Mouse (Mus musculus): ENCODE results near the gene Cnot8. TPM values are rescaled to one million over a fixed set of nuclear protein-coding genes. Genes with fewer than 3 reads are reported as not detected.

Gene Cnot8
- polyA plus RNA-seq, 1 experiment from 2014 or later: 70.7 TPM

GRCm38 (mm10) chr11:58102146-58102545, 1.8 kb upstream of the Cnot8 start:
- no peak for ATAC-seq
- Histone ChIP-seq H3K36me3 (ENCODE audit: control insufficient read depth, insufficient read depth, low read length) (no peaks in the 10 kb centered on the region), H3K27ac (ENCODE audit: low read length) (no peak overlapping the region), H3K9ac (ENCODE audit: low read depth, low read length) (no peak overlapping the region), H3K4me2 (ENCODE audit: low read depth, low read length) (no peak overlapping the region), H3K9me3 (ENCODE audit: control insufficient read depth, low read length) (no peaks in the 10 kb centered on the region), H3K4me1 (ENCODE audit: control insufficient read depth, insufficient read depth, low read length) (peaks cover 15% of the 10 kb centered on the region), H3K4me3 (ENCODE audit: low read length) (no peak overlapping the region), H3K27me3 (replicated peaks; ENCODE audit: control insufficient read depth, insufficient read depth, low read length) (no peaks in the 10 kb centered on the region)
- WGBS: 68% methylated on average over 3 of the region's 3 CpGs

DNA sequence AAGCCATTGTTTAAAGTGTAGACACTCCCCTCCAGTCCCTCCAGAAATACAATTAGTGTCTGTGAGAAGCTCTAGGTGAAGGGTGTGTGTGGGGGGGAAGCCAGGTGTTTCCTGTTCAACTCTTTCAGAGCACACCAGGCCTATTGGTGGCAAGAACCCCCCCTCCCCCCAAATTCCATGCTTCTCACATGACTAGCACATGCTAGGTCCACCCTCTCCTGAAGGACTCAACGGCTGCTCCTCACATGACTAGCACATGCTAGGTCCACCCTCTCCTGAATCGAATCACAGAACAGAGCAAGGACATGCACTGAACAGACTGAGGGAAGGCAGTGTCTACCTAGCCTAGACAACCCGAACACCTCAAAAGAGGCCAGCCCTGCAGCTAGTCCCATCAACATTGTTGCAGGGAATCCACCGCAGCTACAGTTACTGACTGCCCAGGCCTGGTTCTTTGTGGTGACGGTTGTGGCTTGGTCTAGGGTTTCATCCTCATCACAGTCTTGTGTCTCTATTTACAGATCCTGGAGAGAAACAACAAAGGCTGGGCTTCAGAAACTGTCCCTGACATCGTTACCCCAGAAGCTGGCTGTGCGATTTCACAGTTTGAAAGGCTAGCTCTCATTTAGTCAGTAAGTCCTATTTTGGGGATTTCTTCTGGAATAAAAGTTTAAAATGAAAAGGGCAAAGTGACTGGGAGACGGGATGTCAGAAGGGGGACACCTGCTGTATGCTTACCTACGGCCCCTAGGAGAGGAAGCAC, 1.2 kb upstream of the Cnot8 start:
- H3K27ac ChIP-seq (ENCODE audit: low read length): no peak overlapping the region
- H3K27me3 ChIP-seq (replicated peaks; ENCODE audit: control insufficient read depth, insufficient read depth, low read length): no peaks in the 10 kb centered on the region
- H3K4me3 ChIP-seq (ENCODE audit: low read length): peak overlapping the region; percentile 97; the same call in 1 of the 2 replicates
- 85% methylated on average over 9 of the region's 9 CpGs for WGBS
- ATAC-seq: no peak
- no peaks in the 10 kb centered on the region for H3K36me3 ChIP-seq (ENCODE audit: control insufficient read depth, insufficient read depth, low read length)
- H3K4me1 ChIP-seq (ENCODE audit: control insufficient read depth, insufficient read depth, low read length): peaks cover 13% of the 10 kb centered on the region
- H3K9ac ChIP-seq (ENCODE audit: low read depth, low read length): peak overlapping the region; percentile 66
- H3K9me3 ChIP-seq (ENCODE audit: control insufficient read depth, low read length): no peaks in the 10 kb centered on the region
- peak overlapping the region; percentile 54; the same call in 1 of the 2 replicates for H3K4me2 ChIP-seq (ENCODE audit: low read depth, low read length)

DNA sequence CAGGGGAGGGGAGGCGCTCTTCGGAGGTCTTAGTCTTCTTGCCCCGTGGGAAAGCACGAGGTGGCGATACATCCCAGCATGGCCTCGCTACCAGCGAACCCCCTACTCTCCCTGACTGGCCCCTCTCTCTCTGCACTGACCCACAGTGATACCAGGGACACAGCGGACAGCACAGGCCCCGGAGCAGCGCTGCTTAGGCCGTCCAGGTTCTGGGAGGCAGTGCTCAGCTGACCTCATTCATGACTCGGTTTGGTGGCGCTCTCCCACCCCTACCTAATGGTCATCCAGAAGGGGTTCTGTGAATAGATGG, 654 bp upstream of the Cnot8 start:
- WGBS: 58% methylated on average over 13 of the region's 13 CpGs
- Histone ChIP-seq H3K4me3 (ENCODE audit: low read length) (peak overlapping the region; percentile 97), H3K27ac (ENCODE audit: low read length) (peak overlapping the region; percentile 76), H3K9me3 (ENCODE audit: control insufficient read depth, low read length) (no peaks in the 10 kb centered on the region), H3K36me3 (ENCODE audit: control insufficient read depth, insufficient read depth, low read length) (no peaks in the 10 kb centered on the region), H3K4me2 (ENCODE audit: low read depth, low read length) (peak overlapping the region; percentile 54), H3K9ac (ENCODE audit: low read depth, low read length) (peak overlapping the region; percentile 66), H3K4me1 (ENCODE audit: control insufficient read depth, insufficient read depth, low read length) (peaks cover 13% of the 10 kb centered on the region), H3K27me3 (replicated peaks; ENCODE audit: control insufficient read depth, insufficient read depth, low read length) (no peaks in the 10 kb centered on the region)
- ATAC-seq: peak; percentile 38

DNA sequence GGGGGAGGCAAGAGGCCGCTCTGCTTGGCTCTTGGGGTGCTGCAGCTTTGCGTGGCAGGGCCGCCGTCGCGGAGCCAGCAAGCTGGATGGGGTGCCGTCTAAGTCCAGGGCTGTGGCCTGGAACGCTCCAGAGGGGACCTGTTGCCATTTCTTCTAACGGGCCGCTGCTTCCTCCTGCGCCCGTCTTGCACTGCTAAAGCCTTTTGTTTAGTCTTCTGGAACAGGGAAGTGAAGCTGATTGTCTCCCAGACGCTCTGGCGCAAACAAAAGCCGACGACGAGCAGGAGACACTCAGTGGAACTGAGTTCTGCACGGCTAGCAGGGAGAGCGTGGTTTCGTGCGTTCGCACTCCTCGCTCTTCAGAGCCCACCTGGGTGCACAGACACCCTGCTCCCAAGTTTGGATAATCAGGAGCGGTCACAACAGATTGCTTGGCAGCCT, 418 bp downstream of the Cnot8 start:
- H3K27ac ChIP-seq (ENCODE audit: low read length): peak overlapping the region; percentile 96
- WGBS: under 1% methylated on average over 24 of the region's 24 CpGs

DNA sequence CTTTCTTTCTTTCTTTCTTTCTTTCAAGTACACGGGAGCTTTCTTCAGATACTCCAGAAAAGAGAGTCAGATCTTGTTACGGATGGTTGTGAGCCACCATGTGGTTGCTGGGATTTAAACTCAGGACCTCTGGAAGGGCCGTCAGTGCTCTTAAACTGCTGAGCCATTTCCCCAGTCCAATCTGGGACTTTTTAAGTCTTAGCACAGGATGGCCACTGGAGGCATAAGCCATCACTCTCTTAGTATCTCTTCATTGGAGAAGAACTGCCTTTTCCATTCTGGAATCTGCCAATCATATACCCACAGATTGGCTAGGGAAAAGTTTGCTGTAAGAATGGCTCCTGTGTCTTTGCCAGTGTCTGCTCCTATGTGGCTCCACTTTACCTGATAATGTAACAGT, 3.1 kb downstream of the Cnot8 start:
- H3K4me3 ChIP-seq (ENCODE audit: low read length): no peak overlapping the region
- H3K27me3 ChIP-seq (replicated peaks; ENCODE audit: control insufficient read depth, insufficient read depth, low read length): no peaks in the 10 kb centered on the region
- no peak for ATAC-seq
- H3K9ac ChIP-seq (ENCODE audit: low read depth, low read length): no peak overlapping the region
- peaks cover 13% of the 10 kb centered on the region for H3K4me1 ChIP-seq (ENCODE audit: control insufficient read depth, insufficient read depth, low read length)
- WGBS: 66% methylated on average over 3 of the region's 3 CpGs
- no peak overlapping the region for H3K27ac ChIP-seq (ENCODE audit: low read length)
- no peaks in the 10 kb centered on the region for H3K9me3 ChIP-seq (ENCODE audit: control insufficient read depth, low read length)
- H3K36me3 ChIP-seq (ENCODE audit: control insufficient read depth, insufficient read depth, low read length): peaks cover 13% of the 10 kb centered on the region
- no peak overlapping the region for H3K4me2 ChIP-seq (ENCODE audit: low read depth, low read length)

More for the DNA sequence above, 418 bp downstream of the Cnot8 start:
- H3K4me1 ChIP-seq (ENCODE audit: control insufficient read depth, insufficient read depth, low read length): peaks cover 13% of the 10 kb centered on the region
- peak overlapping the region; percentile 73 for H3K4me2 ChIP-seq (ENCODE audit: low read depth, low read length)
- H3K9ac ChIP-seq (ENCODE audit: low read depth, low read length): peak overlapping the region; percentile 89
- ATAC-seq: peak; percentile 54
- peak overlapping the region; percentile 97 for H3K4me3 ChIP-seq (ENCODE audit: low read length)
- no peaks in the 10 kb centered on the region for H3K36me3 ChIP-seq (ENCODE audit: control insufficient read depth, insufficient read depth, low read length)
- no peaks in the 10 kb centered on the region for H3K27me3 ChIP-seq (replicated peaks; ENCODE audit: control insufficient read depth, insufficient read depth, low read length)
- H3K9me3 ChIP-seq (ENCODE audit: control insufficient read depth, low read length): no peaks in the 10 kb centered on the region

GRCm38 (mm10) chr11:58107664-58108337, 3.8 kb downstream of the Cnot8 start:
- Histone ChIP-seq H3K4me1 (ENCODE audit: control insufficient read depth, insufficient read depth, low read length) (peaks cover 13% of the 10 kb centered on the region), H3K4me3 (ENCODE audit: low read length) (no peak overlapping the region), H3K4me2 (ENCODE audit: low read depth, low read length) (no peak overlapping the region), H3K27me3 (replicated peaks; ENCODE audit: control insufficient read depth, insufficient read depth, low read length) (no peaks in the 10 kb centered on the region), H3K36me3 (ENCODE audit: control insufficient read depth, insufficient read depth, low read length) (peaks cover 14% of the 10 kb centered on the region), H3K9me3 (ENCODE audit: control insufficient read depth, low read length) (no peaks in the 10 kb centered on the region), H3K27ac (ENCODE audit: low read length) (no peak overlapping the region), H3K9ac (ENCODE audit: low read depth, low read length) (no peak overlapping the region)
- WGBS: 81% methylated on average over 4 of the region's 4 CpGs
- no peak for ATAC-seq

- no peak overlapping the region for H3K4me3 ChIP-seq (ENCODE audit: low read length)
- no peak overlapping the region for H3K9ac ChIP-seq (ENCODE audit: low read depth, low read length)
- H3K9me3 ChIP-seq (ENCODE audit: control insufficient read depth, low read length): no peaks in the 10 kb centered on the region
- ATAC-seq: no peak
- no peak overlapping the region for H3K27ac ChIP-seq (ENCODE audit: low read length)
- peaks cover 24% of the 10 kb centered on the region for H3K36me3 ChIP-seq (ENCODE audit: control insufficient read depth, insufficient read depth, low read length)
- no peaks in the 10 kb centered on the region for H3K27me3 ChIP-seq (replicated peaks; ENCODE audit: control insufficient read depth, insufficient read depth, low read length)
- 75% methylated on average over 1 of the region's 1 CpGs for WGBS
- H3K4me1 ChIP-seq (ENCODE audit: control insufficient read depth, insufficient read depth, low read length): no peaks in the 10 kb centered on the region
- H3K4me2 ChIP-seq (ENCODE audit: low read depth, low read length): no peak overlapping the region
Observed at GRCm38 (mm10) chr11:58116560-58116959, 12.6 kb downstream of the Cnot8 start.

- no peak for ATAC-seq
Observed at GRCm38 (mm10) chr11:58117044-58117652, 13.2 kb downstream of the Cnot8 start.

DNA sequence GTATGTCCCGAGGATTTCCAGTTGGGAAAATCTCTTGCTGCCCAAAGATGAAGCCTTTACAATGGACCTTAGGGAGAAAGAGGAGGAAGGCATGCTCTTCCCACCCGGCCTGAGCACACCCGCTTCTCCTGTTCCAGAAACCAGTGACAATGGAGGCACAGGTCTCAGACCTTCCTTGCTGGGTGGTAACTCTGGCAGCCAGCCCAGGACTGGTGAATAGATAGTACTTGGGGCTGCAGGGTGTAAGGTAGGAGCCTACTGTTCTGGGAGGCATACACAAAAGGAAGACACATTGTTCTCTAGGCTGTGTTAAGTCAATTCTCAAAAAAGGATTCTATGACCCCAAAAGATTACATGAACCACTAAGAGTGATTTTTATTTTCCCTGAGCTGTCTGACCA, 16.7 kb downstream of the Cnot8 start:
- no peak overlapping the region for H3K9ac ChIP-seq (ENCODE audit: low read depth, low read length)
- H3K4me1 ChIP-seq (ENCODE audit: control insufficient read depth, insufficient read depth, low read length): no peaks in the 10 kb centered on the region
- H3K4me2 ChIP-seq (ENCODE audit: low read depth, low read length): no peak overlapping the region
- H3K4me3 ChIP-seq (ENCODE audit: low read length): no peak overlapping the region
- no peaks in the 10 kb centered on the region for H3K9me3 ChIP-seq (ENCODE audit: control insufficient read depth, low read length)
- peaks cover 5% of the 10 kb centered on the region; the same call in 1 of the 2 replicates for H3K36me3 ChIP-seq (ENCODE audit: control insufficient read depth, insufficient read depth, low read length)
- H3K27ac ChIP-seq (ENCODE audit: low read length): no peak overlapping the region
- no peak for ATAC-seq
- 82% methylated on average over 3 of the region's 3 CpGs for WGBS
- no peaks in the 10 kb centered on the region for H3K27me3 ChIP-seq (replicated peaks; ENCODE audit: control insufficient read depth, insufficient read depth, low read length)

More at GRCm38 (mm10) chr11:58117044-58117652, 13.2 kb downstream of the Cnot8 start:
- H3K9me3 ChIP-seq (ENCODE audit: control insufficient read depth, low read length): no peaks in the 10 kb centered on the region
- H3K27ac ChIP-seq (ENCODE audit: low read length): no peak overlapping the region
- H3K27me3 ChIP-seq (replicated peaks; ENCODE audit: control insufficient read depth, insufficient read depth, low read length): no peaks in the 10 kb centered on the region
- no peak overlapping the region for H3K4me2 ChIP-seq (ENCODE audit: low read depth, low read length)
- no peak overlapping the region for H3K9ac ChIP-seq (ENCODE audit: low read depth, low read length)
- H3K4me1 ChIP-seq (ENCODE audit: control insufficient read depth, insufficient read depth, low read length): no peaks in the 10 kb centered on the region
- WGBS: 86% methylated on average over 10 of the region's 10 CpGs
- no peak overlapping the region for H3K4me3 ChIP-seq (ENCODE audit: low read length)
- H3K36me3 ChIP-seq (ENCODE audit: control insufficient read depth, insufficient read depth, low read length): peaks cover 24% of the 10 kb centered on the region
